ENCODE assay signal across 24 mouse cellular contexts in the genomic region with DNA sequence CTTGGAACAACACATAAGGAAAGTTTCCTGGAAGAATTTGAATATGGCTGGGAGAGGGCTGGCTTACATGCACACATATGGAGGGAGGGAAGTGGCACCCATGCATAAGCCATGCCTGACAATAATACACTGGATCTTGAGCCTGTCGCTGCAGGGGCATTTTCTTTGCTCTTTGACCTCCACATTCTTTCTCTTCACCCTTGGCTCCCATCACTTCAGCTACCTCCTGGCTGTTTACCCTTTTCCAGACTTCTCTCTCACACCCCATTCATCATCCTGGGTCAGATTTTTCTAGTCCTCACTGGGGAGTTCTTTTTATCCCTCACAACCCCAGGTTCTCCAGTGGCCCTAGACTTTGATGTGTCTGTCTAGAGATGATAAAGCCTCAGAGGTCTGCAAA.
"Had no signal": no experiment of that assay in that cellular context is flagged by ENCODE, and none has a peak within 500 bp of the region (broad histone marks: within the 10 kb centered on the region; RNA-seq: fewer than 3 reads in every experiment).

No protein-coding gene starts in this region.

- H3K4me3 ChIP-seq: gastrocnemius, adult 2 months; heart, adult 2 months; heart, embryonic 13.5 days; heart, embryonic 15.5 days; hindbrain, embryonic 12.5 days; limb, embryonic 13.5 days; limb, embryonic 15.5 days; liver, embryonic 13.5 days; liver, embryonic 15.5 days had no signal

- H3K27ac ChIP-seq: gastrocnemius, adult 2 months; heart, adult 2 months; heart, embryonic 13.5 days; heart, embryonic 15.5 days; hindbrain, embryonic 12.5 days; hindbrain, embryonic 14.5 days; hindbrain, postnatal 0 days; limb, embryonic 13.5 days; limb, embryonic 15.5 days; liver, embryonic 13.5 days; liver, embryonic 15.5 days had no signal

- H3K27me3 ChIP-seq: heart, embryonic 13.5 days; heart, embryonic 15.5 days; hindbrain, embryonic 12.5 days; limb, embryonic 13.5 days; limb, embryonic 15.5 days; liver, embryonic 13.5 days; liver, embryonic 15.5 days had no signal

- H3K4me2 ChIP-seq: heart, embryonic 11.5 days; heart, embryonic 13.5 days; heart, embryonic 15.5 days; hindbrain, embryonic 12.5 days; hindbrain, embryonic 14.5 days; limb, embryonic 13.5 days; limb, embryonic 15.5 days; liver, embryonic 13.5 days; liver, embryonic 15.5 days had no signal

- H3K36me3 ChIP-seq: heart, embryonic 13.5 days; heart, embryonic 15.5 days; limb, embryonic 13.5 days; limb, embryonic 15.5 days; liver, embryonic 13.5 days; liver, embryonic 15.5 days had no signal

- ATAC-seq: hindbrain, postnatal 0 days; intestine, embryonic 16.5 days had no signal

- H3K9me3 ChIP-seq: heart, embryonic 13.5 days; heart, embryonic 15.5 days; hindbrain, embryonic 12.5 days; limb, embryonic 13.5 days; limb, embryonic 15.5 days; liver, embryonic 13.5 days; liver, embryonic 15.5 days had no signal

- H3K9ac ChIP-seq: heart, embryonic 13.5 days; heart, embryonic 15.5 days; hindbrain, embryonic 12.5 days; hindbrain, embryonic 14.5 days; limb, embryonic 13.5 days; limb, embryonic 15.5 days; liver, embryonic 13.5 days; liver, embryonic 15.5 days had no signal

- DNase-seq: gastrocnemius, adult 2 months; gastrocnemius, postnatal 10 days; gastrocnemius, postnatal 25 days; heart, adult 2 months; heart, postnatal 14 days; heart, postnatal 36 days; kidney, adult 11 months; kidney, adult 8-10 months; kidney, postnatal 10 days; kidney, postnatal 36 days; layer of hippocampus, adult 9-11 months; layer of hippocampus, postnatal 36 days; left cerebral cortex, postnatal 4 days; liver, embryonic 13.5 days had no signal
